Mouse (Mus musculus): ENCODE data around the gene Cxcr5.

The Cxcr5 gene

DNA sequence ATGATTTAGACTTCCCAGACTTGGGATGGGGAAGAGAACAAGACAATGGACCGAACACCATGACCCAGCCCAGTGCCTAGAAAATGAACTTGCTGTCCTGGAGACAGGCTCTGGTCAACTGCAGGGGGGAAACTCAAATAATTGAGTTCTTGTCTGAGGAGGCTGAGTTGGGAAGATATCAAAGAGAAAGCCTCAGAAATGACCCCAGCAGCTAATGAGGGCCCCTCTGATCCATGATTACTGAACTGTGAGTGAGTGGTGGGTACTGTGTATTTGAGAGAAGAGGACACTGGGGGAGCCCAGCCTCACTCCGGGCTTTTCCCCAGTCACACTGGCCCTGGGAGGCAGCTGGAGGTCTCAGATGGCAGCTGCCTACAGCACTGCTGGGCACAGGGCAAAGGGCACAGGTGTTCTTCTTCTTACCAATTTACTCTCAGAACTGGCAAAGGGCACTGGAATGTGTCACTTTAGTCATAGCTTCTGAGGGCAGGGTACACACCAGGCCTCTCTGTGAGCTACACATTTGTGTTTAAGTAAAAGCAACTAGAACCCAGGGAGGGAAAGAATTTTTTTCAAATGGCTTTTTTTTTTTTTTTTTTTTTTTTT lies 21.8 kb downstream of the Cxcr5 start:
- DNase-seq (ENCODE audit: extremely low spot score, low read depth, low spot score), result no peak

DNA sequence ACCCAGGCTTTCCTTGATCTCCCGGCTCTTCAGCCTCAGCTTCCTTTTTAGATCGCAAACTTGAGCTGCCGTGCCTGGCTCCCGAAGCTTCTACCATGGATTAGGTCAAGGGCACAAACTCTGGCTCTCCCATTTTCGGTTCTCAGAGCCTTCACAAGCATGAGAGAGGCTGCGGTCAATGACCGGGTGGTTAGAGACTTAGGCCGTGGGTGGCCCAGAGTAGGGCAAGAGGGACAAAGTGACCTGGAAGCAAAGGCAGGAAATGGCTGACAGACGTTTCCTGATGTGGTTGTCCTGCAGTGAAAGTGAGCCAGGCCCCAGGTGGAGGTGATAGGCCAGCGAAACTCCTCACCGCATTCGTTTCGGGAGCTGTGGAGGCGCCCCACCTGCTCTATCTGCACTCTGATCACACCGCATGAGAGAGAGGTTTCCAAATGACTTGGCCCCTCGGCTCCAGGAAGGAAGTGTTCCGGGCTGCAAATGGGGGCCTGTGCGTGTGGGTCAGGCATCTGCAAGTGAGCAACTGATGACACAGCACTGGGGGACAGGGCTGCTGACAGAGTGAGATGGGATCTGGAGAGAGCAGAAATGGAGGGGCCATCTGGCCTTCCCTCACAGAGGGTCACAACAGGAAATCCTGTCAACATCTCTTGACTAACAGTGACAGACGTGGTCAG lies 23.9 kb downstream of the Cxcr5 start:
- DNase-seq (ENCODE audit: extremely low spot score, low read depth, low spot score), result no peak

GRCm38 (mm10) chr9:44532991-44533580 lies 28.6 kb downstream of the Cxcr5 start:
- DNase-seq (ENCODE audit: extremely low spot score, low read depth, low spot score), result no peak

- no peak for DNase-seq (ENCODE audit: extremely low spot score, low read depth, low spot score)
These were observed 33.3 kb downstream of the Cxcr5 start for GRCm38 (mm10) chr9:44528340-44528739.

DNA sequence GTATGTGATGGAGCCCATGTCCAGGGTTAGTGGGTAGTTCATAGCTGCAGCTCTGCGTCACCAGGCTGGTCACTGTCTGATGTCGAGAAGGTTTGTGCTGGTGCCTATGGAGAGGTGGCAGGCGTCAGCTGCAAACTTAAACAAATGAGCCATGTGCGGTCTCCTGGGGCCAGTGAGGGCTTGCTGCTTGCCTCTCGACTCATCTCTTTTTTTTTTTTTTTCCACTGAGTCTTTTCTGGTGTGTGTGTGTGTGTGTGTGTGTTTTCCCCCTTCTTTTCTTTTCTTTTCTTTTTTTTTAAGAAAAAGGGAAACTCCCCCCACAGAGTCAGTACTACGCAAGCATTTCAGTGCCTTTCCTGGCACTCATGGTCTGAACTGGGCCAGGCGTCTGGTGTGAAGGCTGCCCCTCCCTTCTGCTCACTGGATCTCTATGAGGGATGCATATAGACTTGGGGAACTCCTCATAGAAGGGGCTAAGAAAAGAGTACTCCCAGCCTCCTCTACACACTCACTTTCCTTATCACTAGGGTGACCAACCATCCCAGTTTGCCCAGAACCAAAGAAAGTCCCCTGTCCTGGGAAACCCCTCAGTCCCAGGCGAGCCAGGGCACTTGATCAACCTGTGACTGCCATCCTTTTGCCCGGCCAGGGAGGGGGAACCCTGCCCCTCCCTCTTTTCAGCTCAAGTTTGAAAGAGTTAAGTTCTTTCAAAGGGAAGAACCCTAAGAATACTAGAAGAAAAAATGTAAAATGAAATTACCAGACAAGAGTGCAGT lies 35.2 kb downstream of the Cxcr5 start:
- DNase-seq (ENCODE audit: extremely low spot score, low read depth, low spot score), result no peak

DNA sequence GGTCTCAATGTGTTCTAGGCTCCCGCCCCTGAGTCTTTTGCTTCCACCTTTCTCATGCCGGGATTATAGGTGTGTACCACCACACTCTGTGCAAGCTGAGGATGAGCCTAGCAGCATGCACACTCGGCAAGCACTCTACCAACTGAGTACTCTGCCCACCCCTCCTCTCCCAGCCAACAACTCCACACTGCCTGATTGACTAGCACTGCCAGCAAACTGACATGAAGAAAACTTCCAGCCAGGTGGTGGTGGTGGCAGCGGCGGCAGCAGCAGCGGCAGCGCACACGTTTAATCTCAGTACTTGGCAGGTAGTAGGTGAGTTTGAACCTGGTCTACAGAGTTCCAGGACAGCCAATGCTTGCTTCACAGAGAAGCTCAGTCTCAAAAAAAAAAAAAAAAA lies 36.1 kb downstream of the Cxcr5 start:
- no peak for DNase-seq (ENCODE audit: extremely low spot score, low read depth, low spot score)

DNA sequence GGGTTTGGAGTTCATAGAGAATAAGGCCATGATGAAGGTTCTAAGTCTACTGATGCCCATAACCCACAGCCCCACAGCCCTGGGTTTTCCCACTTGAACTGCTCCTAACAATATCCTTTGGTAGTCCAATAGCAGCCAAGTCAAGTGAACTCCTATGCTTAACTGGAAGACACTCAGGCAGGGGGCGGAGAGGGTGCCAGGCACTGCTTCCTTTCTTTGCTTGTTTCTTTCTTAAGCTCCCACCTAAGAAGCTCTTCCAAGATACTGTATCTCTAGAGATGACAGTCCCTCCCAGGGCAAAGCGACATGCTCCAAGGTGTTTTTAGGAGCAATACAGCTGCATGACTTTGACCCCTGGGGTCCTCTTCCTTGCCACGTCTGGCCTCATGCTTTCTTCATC lies 36.7 kb downstream of the Cxcr5 start:
- DNase-seq (ENCODE audit: extremely low spot score, low read depth, low spot score), result no peak

GRCm38 (mm10) chr9:44524235-44524826 lies 37.3 kb downstream of the Cxcr5 start:
- no peak for DNase-seq (ENCODE audit: extremely low spot score, low read depth, low spot score)

- DNase-seq (ENCODE audit: extremely low spot score, low read depth, low spot score), result no peak
These were observed 38.0 kb downstream of the Cxcr5 start for GRCm38 (mm10) chr9:44523686-44524085.

DNA sequence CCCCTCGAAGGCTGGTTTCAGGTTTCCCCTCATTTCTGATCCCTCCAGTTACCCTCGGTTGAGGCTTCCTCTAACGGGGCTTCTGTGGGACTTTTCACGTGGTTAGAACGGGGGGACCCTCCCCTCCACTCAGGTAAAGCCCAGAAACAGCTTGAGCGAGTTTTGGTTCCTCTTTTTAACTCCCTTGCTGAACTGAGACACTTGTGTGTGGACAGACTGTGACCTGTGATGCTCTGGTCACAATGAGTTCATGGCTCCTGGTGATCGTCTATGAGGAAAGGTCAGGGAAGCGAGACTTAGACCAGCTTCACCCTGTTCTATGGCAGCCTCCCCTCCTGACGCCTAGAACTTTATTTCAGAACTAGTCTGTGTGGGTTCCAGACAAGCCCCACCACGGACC lies 39.8 kb downstream of the Cxcr5 start:
- no peak for DNase-seq (ENCODE audit: extremely low spot score, low read depth, low spot score)

DNA sequence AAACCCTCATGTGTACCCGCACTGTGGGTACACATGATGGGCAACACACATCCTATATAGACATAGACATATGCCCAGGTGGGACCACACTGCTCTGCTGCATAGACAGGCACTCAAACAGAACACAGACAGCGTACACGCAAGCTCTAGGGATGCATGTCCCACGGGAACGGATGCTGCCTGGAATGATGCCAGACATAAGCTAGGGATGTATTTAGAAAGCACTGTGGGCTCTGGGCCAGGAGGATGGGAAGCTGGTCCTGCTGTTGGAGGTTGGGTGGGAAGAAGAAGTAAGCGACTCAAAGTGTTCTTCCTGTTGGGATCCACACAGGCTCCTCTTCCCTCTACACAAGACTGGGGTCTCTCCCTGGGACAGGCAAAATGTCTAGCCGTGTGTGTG lies 43.6 kb downstream of the Cxcr5 start:
- no peak for DNase-seq (ENCODE audit: extremely low spot score, low read depth, low spot score)

DNA sequence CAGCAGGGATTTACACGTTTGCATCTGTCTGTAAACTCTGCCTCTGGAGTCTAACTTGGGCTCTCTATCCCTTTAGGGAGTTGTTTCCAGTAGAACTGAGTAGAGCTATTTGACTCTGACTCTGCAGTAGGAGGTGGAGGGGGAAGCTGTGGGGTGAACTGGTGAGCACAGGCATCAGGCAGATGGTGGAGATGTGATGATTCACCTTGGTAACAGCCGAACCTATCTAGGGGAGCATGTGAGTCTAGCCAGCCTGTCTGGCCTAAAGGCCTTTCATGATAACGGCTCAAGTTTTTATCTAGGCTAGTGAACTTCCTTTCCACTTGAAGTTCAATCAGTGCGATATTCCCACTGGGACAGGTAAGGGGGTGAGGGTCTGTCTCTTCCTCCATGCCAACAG lies 44.3 kb downstream of the Cxcr5 start:
- no peak for DNase-seq (ENCODE audit: extremely low spot score, low read depth, low spot score)

DNA sequence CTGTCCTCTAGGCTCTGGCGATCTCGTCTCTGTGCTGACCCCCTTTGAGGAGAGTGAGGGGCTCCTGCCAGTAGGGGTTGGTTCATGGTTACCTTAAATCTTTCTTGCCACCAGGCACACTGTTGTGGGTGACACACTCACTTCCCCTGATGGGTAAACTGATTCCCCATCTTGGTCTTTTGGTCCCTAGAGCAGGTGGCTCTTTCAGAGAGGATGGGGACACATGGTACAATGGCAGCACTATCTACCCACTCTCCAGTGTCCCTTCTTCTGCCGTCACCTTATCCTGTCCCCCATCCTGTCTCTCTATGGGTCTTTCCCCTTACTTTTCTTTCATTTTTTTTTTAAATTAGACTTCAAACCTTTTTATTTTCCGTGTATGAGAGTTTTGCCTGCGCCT lies 45.8 kb downstream of the Cxcr5 start:
- DNase-seq (ENCODE audit: extremely low spot score, low read depth, low spot score), result no peak

DNA sequence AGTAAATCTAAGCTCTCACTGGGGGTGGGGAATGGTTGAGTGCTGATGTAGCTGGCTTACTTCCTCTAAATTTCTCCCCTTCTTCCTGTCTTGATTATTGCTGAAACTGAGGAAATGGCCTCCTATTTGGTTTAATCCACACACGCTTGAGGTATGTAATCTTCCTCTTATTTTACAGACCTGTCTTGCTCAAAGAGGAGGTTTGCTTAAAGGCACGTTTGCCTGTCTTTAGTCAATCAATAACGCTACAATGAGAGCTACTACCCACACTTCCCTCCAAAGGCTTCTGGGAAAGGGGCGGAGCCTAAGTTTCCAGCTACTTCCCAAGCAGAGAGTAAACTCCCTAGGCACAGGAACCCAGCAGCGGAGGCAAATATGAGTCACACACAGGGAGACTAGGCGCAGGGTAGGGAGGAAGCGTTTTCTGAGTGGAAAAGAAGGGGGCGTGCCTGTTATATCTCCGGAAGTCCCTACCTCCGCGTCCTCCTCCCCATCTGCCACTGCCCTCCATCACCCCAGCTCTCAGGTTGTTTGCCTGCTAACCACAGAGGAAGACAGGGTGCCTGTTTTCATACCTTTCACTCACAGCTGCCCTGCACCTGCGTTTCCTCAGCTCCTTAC lies 46.4 kb downstream of the Cxcr5 start:
- no peak for DNase-seq (ENCODE audit: extremely low spot score, low read depth, low spot score)

DNA sequence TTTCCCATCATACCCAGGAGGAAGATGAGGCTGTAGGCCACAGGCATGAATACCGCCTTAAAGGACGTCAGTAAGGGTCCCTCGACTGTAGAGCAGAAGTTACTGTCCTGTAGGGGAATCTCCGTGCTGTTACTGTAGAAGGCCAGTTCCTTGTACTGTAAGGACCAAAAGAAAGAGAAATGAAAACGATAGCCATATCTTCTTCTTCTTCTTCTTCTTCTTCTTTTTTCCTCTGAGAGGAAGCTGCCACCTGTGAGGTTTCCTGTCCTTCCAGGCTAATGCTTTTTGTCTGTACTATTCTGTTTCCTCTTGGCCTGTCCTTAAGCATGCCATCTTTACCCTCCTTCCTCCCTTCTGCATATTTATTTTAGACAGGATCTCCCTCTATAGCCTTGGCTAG lies 47.5 kb downstream of the Cxcr5 start:
- DNase-seq (ENCODE audit: extremely low spot score, low read depth, low spot score), result no peak

- DNase-seq (ENCODE audit: extremely low spot score, low read depth, low spot score), result no peak
These were observed 48.1 kb downstream of the Cxcr5 start for GRCm38 (mm10) chr9:44513610-44514009.

DNA sequence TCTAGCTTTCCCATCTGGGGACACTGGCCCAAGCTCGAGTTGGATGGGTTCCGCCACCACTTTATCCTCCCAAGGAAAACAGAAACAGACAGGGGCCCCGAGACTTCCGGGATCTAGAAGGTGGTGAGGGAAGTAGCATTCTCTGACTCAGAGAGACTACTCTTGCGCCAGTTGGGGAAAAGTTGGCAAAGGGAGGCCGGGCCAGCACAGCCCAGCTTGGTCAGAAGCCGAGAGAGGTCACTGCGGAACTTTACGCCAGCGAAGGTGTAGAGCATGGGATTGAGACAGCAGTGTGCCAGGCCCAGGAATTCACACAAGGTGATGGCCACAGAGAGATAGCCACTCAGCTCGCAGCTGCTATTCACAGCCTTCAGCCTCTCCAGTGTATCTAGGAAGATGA lies 48.6 kb downstream of the Cxcr5 start:
- no peak for DNase-seq (ENCODE audit: extremely low spot score, low read depth, low spot score)

GRCm38 (mm10) chr9:44512717-44513003 lies 49.0 kb downstream of the Cxcr5 start:
- DNase-seq (ENCODE audit: extremely low spot score, low read depth, low spot score), result no peak

DNA sequence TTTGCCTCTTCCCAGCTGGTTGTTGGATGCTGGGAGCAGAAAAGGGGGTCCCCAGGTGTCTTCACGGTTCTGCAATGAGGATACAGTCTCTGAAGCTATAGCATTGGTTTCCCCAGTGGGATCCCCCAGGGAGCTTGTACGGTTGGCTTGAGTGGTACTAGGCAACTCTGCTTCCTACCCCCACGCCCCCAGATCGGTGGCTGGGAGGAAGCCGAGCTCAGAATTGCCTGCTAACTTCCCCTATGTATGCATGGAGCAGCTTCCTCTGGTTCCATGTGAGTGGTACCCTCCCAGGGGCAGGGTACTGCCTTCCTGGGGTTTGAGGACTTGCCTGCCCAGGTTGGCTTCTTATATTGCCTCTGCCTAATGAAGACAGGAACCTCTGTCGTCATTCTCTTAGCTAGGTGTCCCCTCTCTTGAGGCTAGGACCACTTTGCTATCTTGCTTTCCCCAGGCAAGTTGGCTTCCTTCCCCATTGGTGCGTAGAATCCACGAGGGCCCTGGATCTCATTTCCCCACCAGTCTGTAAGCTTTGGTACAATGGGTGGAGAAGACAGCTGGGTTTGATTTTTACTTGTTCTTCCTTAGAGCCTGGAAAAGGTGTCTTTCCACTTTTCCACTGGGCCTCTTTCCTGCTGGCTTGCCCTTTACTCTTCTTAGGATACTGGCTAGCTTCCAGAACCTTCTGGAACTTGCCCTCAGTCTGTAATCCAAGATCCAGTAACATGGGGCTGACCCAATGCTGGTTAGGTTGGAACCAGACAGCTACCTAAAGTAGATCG lies 49.6 kb downstream of the Cxcr5 start:
- DNase-seq (ENCODE audit: extremely low spot score, low read depth, low spot score), result no peak

DNA sequence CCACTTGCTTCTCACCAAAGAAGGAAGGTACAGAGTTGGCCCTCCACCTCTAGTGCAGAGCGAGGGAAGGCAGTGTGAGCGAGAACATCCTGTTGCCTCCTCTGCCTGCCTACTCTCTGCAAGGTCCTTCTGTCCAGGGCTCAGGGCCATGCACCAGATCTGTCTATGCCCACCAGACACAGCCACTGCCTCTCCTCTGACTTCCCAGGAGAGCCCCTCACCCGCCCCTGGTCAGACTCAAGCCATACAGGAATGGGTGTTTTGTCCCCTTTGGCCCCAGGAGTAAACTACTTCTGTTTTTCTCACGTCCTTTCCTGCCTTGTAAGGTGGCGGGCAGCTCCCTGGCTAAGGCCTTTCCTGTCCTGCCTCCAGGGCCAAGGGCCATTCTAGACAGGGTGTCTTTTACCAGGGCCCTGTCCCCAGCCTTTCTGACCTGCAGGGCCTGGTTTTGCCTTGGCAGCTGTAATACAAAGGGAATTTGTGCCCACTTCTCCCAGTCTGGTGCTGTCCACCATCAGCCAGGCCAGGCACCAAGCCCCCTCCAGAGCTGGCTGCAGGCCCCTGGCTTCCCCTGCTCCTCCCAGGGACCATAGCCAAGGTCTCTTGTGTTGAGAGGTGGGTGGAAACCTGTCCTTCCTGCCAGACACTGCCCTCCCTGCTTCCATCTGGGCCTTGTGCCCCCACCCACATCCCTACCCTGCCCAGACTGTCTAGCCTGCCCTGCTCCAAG lies 50.6 kb downstream of the Cxcr5 start:
- DNase-seq (ENCODE audit: extremely low spot score, low read depth, low spot score), result no peak
